Mouse (Mus musculus) heart, embryonic 11.5 days (tissue): ENCODE measurements around the gene Mllt1. TPM values are rescaled to one million over a fixed set of nuclear protein-coding genes. Genes with fewer than 3 reads are reported as not detected.
"Not testable (repeated sequence)": the region's sequence is repeated elsewhere in the genome, so short reads cannot be mapped to it uniquely, and the experiment has no call there.

ENCODE experiments used
- ATAC-seq: fragments of 200-750 bp; cut with Nextera tagmentation; replicated peaks from 2 replicates; pipeline ENCODE4 v1.8.0; 2017; ENCODE audit warnings: moderate library complexity; ENCODE audit not compliant: insufficient number of reproducible peaks, low FRiP score, low TSS enrichment
- H3K27ac ChIP-seq: fragments of 300-500 bp; sonication (generic); 2 replicates; pipeline ENCODE4 v1.5.1; 2014; ENCODE audit warnings: mild to moderate bottlenecking, low read depth, low read length
- H3K27me3 ChIP-seq: fragments of 300-500 bp; sonication (generic); 2 replicates; pipeline ENCODE4 v1.6.1; 2014; ENCODE audit warnings: mild to moderate bottlenecking, low read length, mixed read lengths; ENCODE audit not compliant: control insufficient read depth, insufficient read depth
- H3K36me3 ChIP-seq: fragments of 300-500 bp; sonication (generic); 2 replicates; pipeline ENCODE4 v1.6.1; 2014; ENCODE audit warnings: mild to moderate bottlenecking, low read length, moderate library complexity, mixed read lengths; ENCODE audit not compliant: control insufficient read depth, insufficient read depth
- H3K4me1 ChIP-seq: fragments of 300-500 bp; sonication (generic); 2 replicates; pipeline ENCODE4 v1.6.1; 2014; ENCODE audit warnings: low read length; ENCODE audit not compliant: control insufficient read depth, insufficient read depth
- H3K4me2 ChIP-seq: fragments of 300-500 bp; sonication (generic); 2 replicates; pipeline ENCODE4 v1.6.1; 2014; ENCODE audit warnings: mild to moderate bottlenecking, moderate library complexity
- H3K4me3 ChIP-seq: fragments of 300-500 bp; sonication (generic); 2 replicates; pipeline ENCODE4 v1.5.1; 2014; ENCODE audit warnings: low read depth, low read length
- H3K9ac ChIP-seq: fragments of 300-500 bp; sonication (generic); 2 replicates; pipeline ENCODE4 v1.6.1; 2014; ENCODE audit warnings: mild to moderate bottlenecking, low read depth, low read length, moderate library complexity
- H3K9me3 ChIP-seq: fragments of 300-500 bp; sonication (generic); replicated peaks from 2 replicates; pipeline ENCODE4 v1.6.1; 2016; ENCODE audit warnings: low read length; ENCODE audit not compliant: control insufficient read depth
- WGBS: fragments of 180-500 bp; shearing (Covaris S2); extraction: QIAGEN DNeasy Blood & Tissue Kit; methylation state at CpG from one replicate; pipeline ENCODE4 v1.1.7; 2014; ENCODE audit not compliant: insufficient replicate concordance; 5-methylcytosine and 5-hydroxymethylcytosine counted together
- polyA plus RNA-seq: library from polyadenylated mRNA; unstranded; fragments of >200 nt; fragmentation: Nextera tagmentation; extraction: Ambion mirVana; gene quantifications from 2 replicates; pipeline ENCODE4 v1.2.1, GENCODE M21; 2014

Gene Mllt1
- polyA plus RNA-seq, 1 experiment from 2014 or later: 20.1 TPM

- Histone ChIP-seq H3K4me1 (peaks cover 21% of the 10 kb centered on the region), H3K9ac (no peak overlapping the region), H3K4me2 (no peak overlapping the region), H3K36me3 (peaks cover 10% of the 10 kb centered on the region; the same call in 1 of the 2 replicates), H3K4me3 (no peak overlapping the region), H3K27me3 (no peaks in the 10 kb centered on the region), H3K9me3 (no peaks in the 10 kb centered on the region), H3K27ac (peak overlapping the region; percentile 18; the same call in 1 of the 2 replicates)
- no peak for ATAC-seq
Measured at GRCm38 (mm10) chr17:56929101-56929500, 6.1 kb downstream of the Mllt1 start.

GRCm38 (mm10) chr17:56925998-56926397 is 9.2 kb downstream of the Mllt1 start:
- no peak overlapping the region for H3K4me2 ChIP-seq

GRCm38 (mm10) chr17:56919725-56920124 is 15.5 kb downstream of the Mllt1 start:
- H3K4me1 ChIP-seq: no peaks in the 10 kb centered on the region; the same call in 1 of the 2 replicates
- WGBS: 86% methylated on average over 3 of the region's 3 CpGs
- no peak overlapping the region for H3K9ac ChIP-seq
- no peak overlapping the region for H3K27ac ChIP-seq
- H3K36me3 ChIP-seq: peaks cover 22% of the 10 kb centered on the region
- no peak overlapping the region for H3K4me3 ChIP-seq
- H3K9me3 ChIP-seq: no peaks in the 10 kb centered on the region
- ATAC-seq: no peak
- H3K4me2 ChIP-seq: no peak overlapping the region
- H3K27me3 ChIP-seq: no peaks in the 10 kb centered on the region

More at GRCm38 (mm10) chr17:56925998-56926397, 9.2 kb downstream of the Mllt1 start:
- Histone ChIP-seq H3K9ac (no peak overlapping the region), H3K27me3 (no peaks in the 10 kb centered on the region), H3K36me3 (peaks cover 17% of the 10 kb centered on the region), H3K9me3 (no peaks in the 10 kb centered on the region), H3K4me3 (no peak overlapping the region), H3K27ac (no peak overlapping the region), H3K4me1 (peaks cover 10% of the 10 kb centered on the region)
- WGBS: 92% methylated on average over 2 of the region's 2 CpGs
- no peak for ATAC-seq

- no peaks in the 10 kb centered on the region for H3K9me3 ChIP-seq
- 96% methylated on average over 2 of the region's 2 CpGs for WGBS
- H3K4me3 ChIP-seq: no peak overlapping the region
- no peaks in the 10 kb centered on the region; the same call in 1 of the 2 replicates for H3K4me1 ChIP-seq
- peaks cover 14% of the 10 kb centered on the region for H3K36me3 ChIP-seq
- no peaks in the 10 kb centered on the region for H3K27me3 ChIP-seq
- no peak overlapping the region for H3K4me2 ChIP-seq
- ATAC-seq: no peak
- H3K9ac ChIP-seq: no peak overlapping the region
- H3K27ac ChIP-seq: no peak overlapping the region
Measured at GRCm38 (mm10) chr17:56917166-56917565, 18.0 kb downstream of the Mllt1 start.

GRCm38 (mm10) chr17:56913444-56913843 is 21.8 kb downstream of the Mllt1 start:
- H3K4me3 ChIP-seq: no peak overlapping the region
- peaks cover 9% of the 10 kb centered on the region for H3K36me3 ChIP-seq
- H3K27me3 ChIP-seq: no peaks in the 10 kb centered on the region
- no peaks in the 10 kb centered on the region for H3K9me3 ChIP-seq
- H3K4me1 ChIP-seq: no peaks in the 10 kb centered on the region; the same call in 1 of the 2 replicates
- no peak overlapping the region for H3K4me2 ChIP-seq
- no peak for ATAC-seq
- H3K9ac ChIP-seq: no peak overlapping the region
- H3K27ac ChIP-seq: no peak overlapping the region

- Histone ChIP-seq H3K9ac (no peak overlapping the region), H3K36me3 (peaks cover 9% of the 10 kb centered on the region), H3K9me3 (no peaks in the 10 kb centered on the region), H3K4me1 (peaks cover 4% of the 10 kb centered on the region), H3K27me3 (no peaks in the 10 kb centered on the region), H3K4me3 (no peak overlapping the region), H3K4me2 (no peak overlapping the region), H3K27ac (no peak overlapping the region)
- 74% methylated on average over 3 of the region's 3 CpGs for WGBS
- no peak for ATAC-seq
Measured at GRCm38 (mm10) chr17:56913023-56913422, 22.2 kb downstream of the Mllt1 start.

GRCm38 (mm10) chr17:56909764-56910163 is 25.5 kb downstream of the Mllt1 start:
- not testable (repeated sequence) for H3K4me2 ChIP-seq, H3K9me3 ChIP-seq, H3K9ac ChIP-seq, H3K4me3 ChIP-seq, H3K27me3 ChIP-seq, H3K27ac ChIP-seq, ATAC-seq
- Histone ChIP-seq H3K4me1 (peaks cover 13% of the 10 kb centered on the region), H3K36me3 (peaks cover 11% of the 10 kb centered on the region)
- WGBS: 90% methylated on average over 2 of the region's 2 CpGs

GRCm38 (mm10) chr17:56907887-56908286 is 27.3 kb downstream of the Mllt1 start:
- H3K4me2 ChIP-seq: peak overlapping the region; percentile 15; the same call in 1 of the 2 replicates
- no peak overlapping the region for H3K27ac ChIP-seq

GRCm38 (mm10) chr17:56907096-56907495 is 28.1 kb downstream of the Mllt1 start:
- ATAC-seq: no peak
- H3K27ac ChIP-seq: no peak overlapping the region
- H3K27me3 ChIP-seq: no peaks in the 10 kb centered on the region
- H3K9ac ChIP-seq: no peak overlapping the region
- peaks cover 20% of the 10 kb centered on the region for H3K36me3 ChIP-seq
- no peaks in the 10 kb centered on the region for H3K9me3 ChIP-seq
- 87% methylated on average over 5 of the region's 5 CpGs for WGBS
- H3K4me2 ChIP-seq: no peak overlapping the region
- no peak overlapping the region for H3K4me3 ChIP-seq
- peaks cover 13% of the 10 kb centered on the region for H3K4me1 ChIP-seq

More at GRCm38 (mm10) chr17:56907887-56908286, 27.3 kb downstream of the Mllt1 start:
- H3K27me3 ChIP-seq: no peaks in the 10 kb centered on the region
- peaks cover 13% of the 10 kb centered on the region for H3K4me1 ChIP-seq
- ATAC-seq: no peak
- H3K4me3 ChIP-seq: no peak overlapping the region
- WGBS: 41% methylated on average over 9 of the region's 9 CpGs
- no peaks in the 10 kb centered on the region for H3K9me3 ChIP-seq
- H3K9ac ChIP-seq: peak overlapping the region; percentile 50; the same call in 1 of the 2 replicates
- peaks cover 18% of the 10 kb centered on the region for H3K36me3 ChIP-seq
